Mouse (Mus musculus) hindbrain, embryonic 15.5 days (tissue): Measurements from ENCODE around the gene Rpl37. TPM values are rescaled to one million over a fixed set of nuclear protein-coding genes. Genes with fewer than 3 reads are reported as not detected.

Experiments used
- ATAC-seq: fragments of 200-750 bp; cut with Nextera tagmentation; 2 replicates; pipeline ENCODE4 v1.8.0; 2017; ENCODE audit warnings: low read depth, moderate number of reproducible peaks, moderate TSS enrichment; ENCODE audit not compliant: low FRiP score
- H3K27ac ChIP-seq: fragments of 300-500 bp; sonication (generic); replicated peaks from 2 replicates; pipeline ENCODE4 v1.5.1; 2015; ENCODE audit warnings: mild to moderate bottlenecking, inconsistent platforms
- H3K27me3 ChIP-seq: fragments of 300-500 bp; sonication (generic); 2 replicates; pipeline ENCODE4 v1.6.1; 2015; ENCODE audit warnings: control low read depth, inconsistent platforms
- H3K36me3 ChIP-seq: fragments of 300-500 bp; sonication (generic); 2 replicates; pipeline ENCODE4 v1.6.1; 2015; ENCODE audit warnings: control low read depth, inconsistent platforms
- H3K4me1 ChIP-seq: fragments of 300-500 bp; sonication (generic); replicated peaks from 2 replicates; pipeline ENCODE4 v1.6.1; 2015; ENCODE audit warnings: control low read depth, inconsistent platforms
- H3K4me2 ChIP-seq: fragments of 300-500 bp; sonication (generic); 2 replicates; pipeline ENCODE4 v1.6.1; 2015; ENCODE audit warnings: moderate library complexity, mild to moderate bottlenecking, inconsistent platforms
- H3K4me3 ChIP-seq: fragments of 300-500 bp; sonication (generic); 2 replicates; pipeline ENCODE4 v1.5.1; 2015; ENCODE audit warnings: mild to moderate bottlenecking, inconsistent platforms
- H3K9ac ChIP-seq: fragments of 300-500 bp; sonication (generic); 2 replicates; pipeline ENCODE4 v1.6.1; 2015; ENCODE audit warnings: inconsistent platforms
- H3K9me3 ChIP-seq: fragments of 300-500 bp; sonication (generic); 2 replicates; pipeline ENCODE4 v1.6.1; 2016; ENCODE audit warnings: control low read depth, inconsistent platforms
- WGBS: fragments of 180-500 bp; shearing (Covaris S2); methylation state at CpG from one replicate; pipeline ENCODE4 v1.1.7; 2015; 5-methylcytosine and 5-hydroxymethylcytosine counted together
- polyA plus RNA-seq: library from polyadenylated mRNA; unstranded; fragments of >200 nt; fragmentation: Nextera tagmentation; extraction: Ambion mirVana; gene quantifications from 2 replicates; pipeline ENCODE4 v1.2.1, GENCODE M21; 2015

The Rpl37 gene
- polyA plus RNA-seq, 1 experiment from 2014 or later = 309 TPM

- no peak for ATAC-seq
- Histone ChIP-seq H3K36me3 (no peaks in the 10 kb centered on the region), H3K4me3 (peak within 1 kb of the TSS; percentile 11; the same call in 1 of the 2 replicates), H3K4me1 (no peaks in the 10 kb centered on the region), H3K9ac (no peak within 1 kb of the TSS), H3K9me3 (no peaks in the 10 kb centered on the region), H3K27ac (no peak within 1 kb of the TSS; the same call in 1 of the 2 replicates), H3K27me3 (no peaks in the 10 kb centered on the region), H3K4me2 (peak within 1 kb of the TSS; percentile 3; the same call in 1 of the 2 replicates)
- WGBS = 75% methylated on average over 21 of the region's 21 CpGs
Measured at GRCm38 (mm10) chr15:5107686-5108654, 8.5 kb upstream of the Rpl37 start, which contains the start of gene Card6. Gene Card6, minus strand, starts transcription at chr15:5108539.

- H3K4me3 ChIP-seq = no peak overlapping the region
- no peak for ATAC-seq
- H3K27ac ChIP-seq = no peak overlapping the region
Measured at GRCm38 (mm10) chr15:5108655-5109040, 7.8 kb upstream of the Rpl37 start.

GRCm38 (mm10) chr15:5112651-5113050 is 3.8 kb upstream of the Rpl37 start:
- Histone ChIP-seq H3K4me1 (peaks cover 14% of the 10 kb centered on the region), H3K9ac (no peak overlapping the region), H3K36me3 (no peaks in the 10 kb centered on the region), H3K4me2 (no peak overlapping the region), H3K27me3 (no peaks in the 10 kb centered on the region), H3K9me3 (no peaks in the 10 kb centered on the region), H3K4me3 (no peak overlapping the region), H3K27ac (no peak overlapping the region)
- 85% methylated on average over 3 of the region's 3 CpGs for WGBS
- no peak for ATAC-seq

More at GRCm38 (mm10) chr15:5108655-5109040, 7.8 kb upstream of the Rpl37 start:
- no peaks in the 10 kb centered on the region for H3K27me3 ChIP-seq
- no peaks in the 10 kb centered on the region for H3K9me3 ChIP-seq
- no peak overlapping the region for H3K9ac ChIP-seq
- H3K4me1 ChIP-seq = no peaks in the 10 kb centered on the region
- H3K36me3 ChIP-seq = no peaks in the 10 kb centered on the region
- H3K4me2 ChIP-seq = no peak overlapping the region
- WGBS = 84% methylated on average over 3 of the region's 3 CpGs

- no peak for ATAC-seq
- peaks cover 19% of the 10 kb centered on the region for H3K36me3 ChIP-seq
- H3K4me2 ChIP-seq = peak overlapping the region; percentile 62
- no peak overlapping the region for H3K27ac ChIP-seq
- H3K27me3 ChIP-seq = no peaks in the 10 kb centered on the region
- H3K4me1 ChIP-seq = peaks cover 31% of the 10 kb centered on the region
- peak overlapping the region; percentile 95 for H3K4me3 ChIP-seq
- H3K9ac ChIP-seq = no peak overlapping the region
- H3K9me3 ChIP-seq = no peaks in the 10 kb centered on the region
- 78% methylated on average over 8 of the region's 8 CpGs for WGBS
Measured at GRCm38 (mm10) chr15:5115173-5115572, 1.3 kb upstream of the Rpl37 start.

GRCm38 (mm10) chr15:5117031-5117601 is 671 bp downstream of the Rpl37 start:
- Histone ChIP-seq H3K9me3 (no peaks in the 10 kb centered on the region), H3K36me3 (peaks cover 38% of the 10 kb centered on the region), H3K4me1 (peaks cover 31% of the 10 kb centered on the region), H3K27ac (peak overlapping the region; percentile 83), H3K4me3 (peak overlapping the region; percentile 95), H3K4me2 (peak overlapping the region; percentile 82), H3K9ac (peak overlapping the region; percentile 95), H3K27me3 (no peaks in the 10 kb centered on the region)
- ATAC-seq = peak; percentile 4; the same call in 1 of the 2 replicates
- WGBS = 3% methylated on average over 22 of the region's 22 CpGs

GRCm38 (mm10) chr15:5118626-5119025 is 2.2 kb downstream of the Rpl37 start:
- no peak for ATAC-seq
- no peak overlapping the region for H3K4me3 ChIP-seq
- peaks cover 52% of the 10 kb centered on the region for H3K36me3 ChIP-seq
- no peak overlapping the region for H3K27ac ChIP-seq
- no peaks in the 10 kb centered on the region for H3K9me3 ChIP-seq
- H3K4me1 ChIP-seq = peaks cover 31% of the 10 kb centered on the region
- no peak overlapping the region for H3K9ac ChIP-seq
- H3K27me3 ChIP-seq = no peaks in the 10 kb centered on the region
- 91% methylated on average over 9 of the region's 9 CpGs for WGBS
- no peak overlapping the region for H3K4me2 ChIP-seq

- ATAC-seq = no peak
Measured at GRCm38 (mm10) chr15:5119192-5119591, 2.7 kb downstream of the Rpl37 start.

GRCm38 (mm10) chr15:5119707-5120106 is 3.3 kb downstream of the Rpl37 start:
- Histone ChIP-seq H3K27me3 (no peaks in the 10 kb centered on the region), H3K27ac (no peak overlapping the region), H3K36me3 (peaks cover 58% of the 10 kb centered on the region), H3K4me1 (peaks cover 31% of the 10 kb centered on the region), H3K9ac (no peak overlapping the region), H3K9me3 (no peaks in the 10 kb centered on the region), H3K4me2 (no peak overlapping the region), H3K4me3 (no peak overlapping the region)
- ATAC-seq = no peak
- 97% methylated on average over 2 of the region's 2 CpGs for WGBS

More at GRCm38 (mm10) chr15:5119192-5119591, 2.7 kb downstream of the Rpl37 start:
- H3K4me2 ChIP-seq = no peak overlapping the region
- no peaks in the 10 kb centered on the region for H3K9me3 ChIP-seq
- peaks cover 53% of the 10 kb centered on the region for H3K36me3 ChIP-seq
- WGBS = 90% methylated on average over 2 of the region's 2 CpGs
- H3K9ac ChIP-seq = no peak overlapping the region
- H3K27ac ChIP-seq = no peak overlapping the region
- no peak overlapping the region for H3K4me3 ChIP-seq
- no peaks in the 10 kb centered on the region for H3K27me3 ChIP-seq
- peaks cover 31% of the 10 kb centered on the region for H3K4me1 ChIP-seq

GRCm38 (mm10) chr15:5121535-5122313 is 5.3 kb downstream of the Rpl37 start:
- H3K4me2 ChIP-seq = no peak overlapping the region
- no peak overlapping the region for H3K9ac ChIP-seq
- peaks cover 22% of the 10 kb centered on the region for H3K4me1 ChIP-seq
- no peak overlapping the region for H3K27ac ChIP-seq
- no peaks in the 10 kb centered on the region for H3K9me3 ChIP-seq
- no peaks in the 10 kb centered on the region for H3K27me3 ChIP-seq
- no peak overlapping the region for H3K4me3 ChIP-seq
- 86% methylated on average over 12 of the region's 12 CpGs for WGBS
- no peak for ATAC-seq
- peaks cover 58% of the 10 kb centered on the region for H3K36me3 ChIP-seq

GRCm38 (mm10) chr15:5126456-5126855 is 10.0 kb downstream of the Rpl37 start:
- 70% methylated on average over 4 of the region's 4 CpGs for WGBS
- no peak overlapping the region for H3K9ac ChIP-seq

GRCm38 (mm10) chr15:5127487-5127886 is 11.0 kb downstream of the Rpl37 start:
- 87% methylated on average over 2 of the region's 2 CpGs for WGBS
- H3K36me3 ChIP-seq = peaks cover 17% of the 10 kb centered on the region
- H3K27ac ChIP-seq = no peak overlapping the region
- ATAC-seq = no peak
- no peaks in the 10 kb centered on the region for H3K9me3 ChIP-seq
- H3K4me1 ChIP-seq = no peaks in the 10 kb centered on the region
- no peak overlapping the region for H3K9ac ChIP-seq
- H3K4me2 ChIP-seq = no peak overlapping the region
- no peak overlapping the region for H3K4me3 ChIP-seq
- no peaks in the 10 kb centered on the region for H3K27me3 ChIP-seq

More at GRCm38 (mm10) chr15:5126456-5126855, 10.0 kb downstream of the Rpl37 start:
- Histone ChIP-seq H3K27ac (no peak overlapping the region), H3K4me3 (no peak overlapping the region), H3K36me3 (peaks cover 27% of the 10 kb centered on the region), H3K27me3 (no peaks in the 10 kb centered on the region), H3K4me2 (no peak overlapping the region), H3K9me3 (no peaks in the 10 kb centered on the region), H3K4me1 (no peaks in the 10 kb centered on the region)
- ATAC-seq = no peak
